ENCODE assay signal across 8 mouse cellular contexts in genomic region chr17:55944866-55945682, GRCm38 (mm10). TPM values are rescaled to one million over a fixed set of nuclear protein-coding genes. Genes with fewer than 3 reads are reported as not detected.
DNase-seq lines count a peak whose midpoint lies in the region; ATAC-seq and TF ChIP-seq lines count a peak whose summit lies in the region.
"Not testable (repeated sequence)": the region's sequence is repeated elsewhere in the genome, so short reads cannot be mapped to it uniquely, and the experiment has no call there.

No protein-coding gene starts in this region.

- peak; percentile 99 for ATAC-seq in kidney, embryonic 15.5 days (replicated peaks; ENCODE audit: low FRiP score)

- peak overlapping the region; percentile 84 for H3K4me2 ChIP-seq in kidney, embryonic 15.5 days

- H3K9me3 ChIP-seq in heart, embryonic 10.5 days; kidney, embryonic 15.5 days (replicated peaks): not testable (repeated sequence)

- H3K36me3 ChIP-seq in heart, embryonic 10.5 days: peaks cover 14% of the 10 kb centered on the region
- peaks cover 14% of the 10 kb centered on the region for H3K36me3 ChIP-seq in kidney, embryonic 15.5 days

- peak overlapping the region; percentile 59 for H3K9ac ChIP-seq in kidney, embryonic 15.5 days

- H3K27ac ChIP-seq in embryonic fibroblast, embryonic 13.5 days (ENCODE audit: insufficient read depth, low read length): peak overlapping the region; percentile 54
- peak overlapping the region; percentile 87 for H3K27ac ChIP-seq in heart, embryonic 10.5 days
- peak overlapping the region; percentile 96 for H3K27ac ChIP-seq in kidney, embryonic 15.5 days

- H3K4me3 ChIP-seq in embryonic fibroblast, embryonic 13.5 days (ENCODE audit: insufficient read depth, low read length): peak overlapping the region; percentile 47
- H3K4me3 ChIP-seq in heart, embryonic 10.5 days: peak overlapping the region; percentile 62
- peak overlapping the region; percentile 57 for H3K4me3 ChIP-seq in kidney, embryonic 15.5 days (replicated peaks)

- peak; percentile 84 for TF ChIP-seq POLR2A in embryonic fibroblast, embryonic 13.5 days (IDR thresholded peaks at IDR 0.05; ENCODE audit: low read depth, low read length)

- not testable (repeated sequence) for H3K27me3 ChIP-seq in heart, embryonic 10.5 days (ENCODE audit: insufficient read depth, poor library complexity, severe bottlenecking); kidney, embryonic 15.5 days

- TF ChIP-seq CTCF in embryonic fibroblast, embryonic 13.5 days (IDR thresholded peaks at IDR 0.05; ENCODE audit: borderline replicate concordance, insufficient read depth, low read length): not testable (repeated sequence)

- under 1% methylated on average over 56 of the region's 56 CpGs for WGBS in heart, embryonic 10.5 days
- WGBS in kidney, embryonic 15.5 days: under 1% methylated on average over 56 of the region's 56 CpGs

- not testable (repeated sequence) for H3K4me1 ChIP-seq in embryonic fibroblast, embryonic 13.5 days (ENCODE audit: control insufficient read depth, insufficient read depth, low read length); heart, embryonic 10.5 days
- H3K4me1 ChIP-seq in kidney, embryonic 15.5 days: peaks cover 11% of the 10 kb centered on the region

- DNase-seq in 416B (ENCODE audit: low read depth): peak; percentile 79
- DNase-seq in adrenal gland, postnatal 4 days (ENCODE audit: low spot score in 2 of 2): peak; percentile 78 to 81
- DNase-seq in heart, embryonic 10.5 days (ENCODE audit: low spot score): peak; percentile 95
- DNase-seq in liver: peak; percentile 82
- peak; percentile 72 to 77 for DNase-seq in monocyte, adult 2 months (ENCODE audit: low read depth in 1 of 2, low spot score in 2 of 2)
- DNase-seq in spleen, postnatal 36 days (ENCODE audit: low spot score in 2 of 2): peak; percentile 91 to 92

RNA-seq across cellular contexts. Expression of gene Zfp119b, which starts 4.2 kb away (rescaled TPM):
- 1 to 10 TPM; 7.2 to 8.0 TPM for total RNA-seq in adrenal gland, postnatal 4 days (2021)
- polyA plus RNA-seq in embryonic fibroblast, embryonic 13.5 days (2011; ENCODE audit: insufficient read length, low read depth, missing spikeins): 4.6 and 5.4 TPM in 2 replicates
- polyA plus RNA-seq in heart, embryonic 10.5 days (2016; fragmentation: Nextera tagmentation; extraction: Ambion mirVana): 3.9 TPM in 2 replicates
- polyA plus RNA-seq in kidney, embryonic 15.5 days (2015; fragmentation: Nextera tagmentation; extraction: Ambion mirVana): 5.5 and 5.7 TPM in 2 replicates

RNA-seq across cellular contexts. Expression of gene Ebi3, which starts 7.4 kb away (rescaled TPM):
- total RNA-seq in adrenal gland, postnatal 4 days (2021): 1 to 10 TPM; 2.1 to 3.0 TPM
- polyA plus RNA-seq in embryonic fibroblast, embryonic 13.5 days (2011; ENCODE audit: insufficient read length, low read depth, missing spikeins): not detected in 2 replicates
- 0.25 and 0.72 TPM in 2 replicates for polyA plus RNA-seq in heart, embryonic 10.5 days (2016; fragmentation: Nextera tagmentation; extraction: Ambion mirVana)
- polyA plus RNA-seq in kidney, embryonic 15.5 days (2015; fragmentation: Nextera tagmentation; extraction: Ambion mirVana): 1.8 and 2.4 TPM in 2 replicates

RNA-seq across cellular contexts. Expression of gene Yju2, which starts 13.8 kb away (rescaled TPM):
- total RNA-seq in adrenal gland, postnatal 4 days (2021): 10 to 100 TPM; 22.7 to 26.9 TPM
- polyA plus RNA-seq in embryonic fibroblast, embryonic 13.5 days (2011; ENCODE audit: insufficient read length, low read depth, missing spikeins): 8.0 and 8.9 TPM in 2 replicates
- polyA plus RNA-seq in heart, embryonic 10.5 days (2016; fragmentation: Nextera tagmentation; extraction: Ambion mirVana): 20.9 and 24.4 TPM in 2 replicates
- polyA plus RNA-seq in kidney, embryonic 15.5 days (2015; fragmentation: Nextera tagmentation; extraction: Ambion mirVana): 27.4 and 27.5 TPM in 2 replicates

RNA-seq across cellular contexts. Expression of gene Shd, which starts 25.2 kb away (rescaled TPM):
- total RNA-seq in adrenal gland, postnatal 4 days (2021): 10 to 100 TPM in 1 of 2 experiments, 1 to 10 TPM in 1; 7.3 to 16.9 TPM
- 0.39 TPM in 1 of 2 replicates, not detected in the other for polyA plus RNA-seq in embryonic fibroblast, embryonic 13.5 days (2011; ENCODE audit: insufficient read length, low read depth, missing spikeins)
- 11.3 and 15.2 TPM in 2 replicates for polyA plus RNA-seq in heart, embryonic 10.5 days (2016; fragmentation: Nextera tagmentation; extraction: Ambion mirVana)
- 28.8 and 30.1 TPM in 2 replicates for polyA plus RNA-seq in kidney, embryonic 15.5 days (2015; fragmentation: Nextera tagmentation; extraction: Ambion mirVana)

RNA-seq across cellular contexts. Expression of gene Fsd1, which starts 41.2 kb away (rescaled TPM):
- total RNA-seq in adrenal gland, postnatal 4 days (2021): 1 to 10 TPM; 4.1 to 9.2 TPM
- polyA plus RNA-seq in embryonic fibroblast, embryonic 13.5 days (2011; ENCODE audit: insufficient read length, low read depth, missing spikeins): 5.9 and 9.5 TPM in 2 replicates
- 8.4 and 23.2 TPM in 2 replicates for polyA plus RNA-seq in heart, embryonic 10.5 days (2016; fragmentation: Nextera tagmentation; extraction: Ambion mirVana)
- 19.7 and 21.7 TPM in 2 replicates for polyA plus RNA-seq in kidney, embryonic 15.5 days (2015; fragmentation: Nextera tagmentation; extraction: Ambion mirVana)

Comparison
In these comparisons a context has a peak if more than half of its experiments do, and no peak if none do; other contexts are left out.
1. Peak in every context shown above with its lines: DNase-seq, ATAC-seq, H3K4me3 ChIP-seq and H3K27ac ChIP-seq.